Mouse (Mus musculus) olfactory bulb, adult 2 months (tissue): ENCODE data around the gene Mif4gd.

Source experiments
- CTCF ChIP-seq: fragments of 200-500 bp; IDR thresholded peaks from 2 replicates; pipeline ENCODE4 v1.5.1; 2012; ENCODE audit warnings: low read depth, mild to moderate bottlenecking, low read length, moderate library complexity; ENCODE audit not compliant: insufficient read depth
- POLR2A ChIP-seq: fragments of 200-500 bp; IDR thresholded peaks from 2 replicates; pipeline ENCODE4 v1.6.1; 2012; ENCODE audit warnings: mild to moderate bottlenecking, low read depth, low read length, moderate library complexity; ENCODE audit not compliant: insufficient read depth

- TF ChIP-seq POLR2A, result peak; percentile 63
- TF ChIP-seq CTCF, result 0 out of 2 replicates have a peak, but pooled peaks have one; percentile 8
These were observed 9.1 kb downstream of the Mif4gd start, which contains the start of the genes Mrps7 and Gga3 for GRCm38 (mm10) chr11:115603476-115604303.
